Mouse (Mus musculus): ENCODE measurements around the gene Nfib. TPM values are rescaled to one million over a fixed set of nuclear protein-coding genes. Genes with fewer than 3 reads are reported as not detected.
A peak's percentile ranks its signal among the peaks of the same experiment; 100 is the strongest.

The Nfib gene
- polyA plus RNA-seq, 1 experiment, result 7.7 TPM

DNA sequence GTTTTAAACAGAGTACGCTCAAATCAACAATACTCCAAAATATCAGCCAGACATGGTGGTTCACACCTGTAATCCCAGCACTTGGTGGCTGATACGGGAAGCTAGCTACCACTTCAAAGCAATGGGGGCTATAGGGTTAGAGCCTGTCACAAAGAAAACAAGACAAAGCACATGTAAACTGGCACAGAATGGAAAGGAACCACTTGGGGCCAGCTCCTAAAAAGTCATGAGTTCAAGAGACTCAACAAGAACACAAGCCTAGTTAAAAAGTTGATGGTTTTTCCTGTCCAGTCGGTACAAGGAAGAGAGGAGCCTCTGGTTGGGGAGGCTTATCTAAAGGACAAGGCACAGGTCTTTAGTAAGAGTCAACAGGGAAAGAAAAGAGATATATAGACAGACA lies 327.9 kb downstream of the Nfib start:
- TF ChIP-seq E2F4 (IDR thresholded peaks at IDR 0.05; ENCODE audit: insufficient read depth) (no peak), SRF (IDR thresholded peaks at IDR 0.05; ENCODE audit: control insufficient read depth, insufficient read length, low read depth) (no peak), REST (IDR thresholded peaks at IDR 0.05; ENCODE audit: insufficient read depth, insufficient read length) (no peak), TCF3 (IDR thresholded peaks at IDR 0.05; ENCODE audit: insufficient read length, low read depth) (no peak), POLR2A (IDR thresholded peaks at IDR 0.05; ENCODE audit: insufficient read length, low read depth) (no peak), TCF12 (IDR thresholded peaks at IDR 0.05; ENCODE audit: insufficient read depth, poor library complexity, severe bottlenecking) (no peak), CEBPB (IDR thresholded peaks at IDR 0.05; ENCODE audit: insufficient read depth, poor library complexity, severe bottlenecking) (no peak), MYOG (IDR thresholded peaks at IDR 0.05; ENCODE audit: control insufficient read depth in 1 of 3, insufficient read depth in 1 of 3, insufficient read length in 2 of 3, low read depth in 2 of 3) (no peak), MYOD1 (IDR thresholded peaks at IDR 0.05; ENCODE audit: control insufficient read depth in 1 of 3, insufficient read length in 2 of 3, low read depth in 2 of 3) (no peak), POLR2AphosphoS2 (IDR thresholded peaks at IDR 0.05; ENCODE audit: insufficient read length, low read depth) (no peak), USF1 (IDR thresholded peaks at IDR 0.05; ENCODE audit: low read depth) (no peak), MAX (IDR thresholded peaks at IDR 0.05; ENCODE audit: low read depth) (no peak)
- H3K4me3 ChIP-seq, result no peak overlapping the region
- no peaks in the 10 kb centered on the region for H3K36me3 ChIP-seq (ENCODE audit: control insufficient read depth, insufficient read depth)
- H3K27me3 ChIP-seq (ENCODE audit: control insufficient read depth, insufficient read depth, insufficient read length), result no peaks in the 10 kb centered on the region
- no peaks in the 10 kb centered on the region for H3K79me2 ChIP-seq (ENCODE audit: control insufficient read depth, insufficient read depth)
- no peak overlapping the region for H3ac ChIP-seq (ENCODE audit: control insufficient read depth, insufficient read length)
- H3K4me2 ChIP-seq (ENCODE audit: low read depth), result no peak overlapping the region

- TF ChIP-seq TCF12 (IDR thresholded peaks at IDR 0.05; ENCODE audit: insufficient read depth, poor library complexity, severe bottlenecking) (no peak), CEBPB (IDR thresholded peaks at IDR 0.05; ENCODE audit: insufficient read depth, poor library complexity, severe bottlenecking) (no peak), MAX (IDR thresholded peaks at IDR 0.05; ENCODE audit: low read depth) (no peak), POLR2AphosphoS2 (IDR thresholded peaks at IDR 0.05; ENCODE audit: insufficient read length, low read depth) (no peak)
- H3K27me3 ChIP-seq (ENCODE audit: control insufficient read depth, insufficient read depth, insufficient read length), result no peaks in the 10 kb centered on the region
- no peak overlapping the region for H3K4me2 ChIP-seq (ENCODE audit: low read depth)
- H3K79me2 ChIP-seq (ENCODE audit: control insufficient read depth, insufficient read depth), result no peaks in the 10 kb centered on the region
- H3K36me3 ChIP-seq (ENCODE audit: control insufficient read depth, insufficient read depth), result no peaks in the 10 kb centered on the region
- no peak overlapping the region for H3ac ChIP-seq (ENCODE audit: control insufficient read depth, insufficient read length)
- no peak overlapping the region for H3K4me3 ChIP-seq
Observed at GRCm38 (mm10) chr4:82374560-82374959, 331.0 kb downstream of the Nfib start.

DNA sequence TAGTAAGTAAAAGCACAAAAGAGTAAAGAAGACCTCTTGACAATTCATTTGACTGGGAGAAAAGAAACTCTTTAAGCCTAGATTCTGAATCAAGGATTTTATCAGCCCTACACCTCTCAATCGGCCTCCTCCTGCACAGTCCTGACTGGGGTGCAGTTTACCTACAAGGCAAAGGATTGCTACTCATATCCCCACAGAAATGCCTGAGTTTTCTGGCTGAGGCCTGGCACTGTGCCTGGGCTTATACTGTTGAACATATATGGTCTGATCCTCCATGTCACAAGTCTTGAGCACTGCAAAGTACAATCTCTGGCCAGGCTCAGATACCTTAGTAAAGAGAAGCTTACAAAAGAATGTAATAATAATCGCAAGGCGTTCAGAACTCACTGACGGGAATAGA lies 333.3 kb downstream of the Nfib start:
- Histone ChIP-seq H3K79me2 (ENCODE audit: control insufficient read depth, insufficient read depth) (no peaks in the 10 kb centered on the region), H3K4me3 (no peak overlapping the region), H3K27me3 (ENCODE audit: control insufficient read depth, insufficient read depth, insufficient read length) (no peaks in the 10 kb centered on the region), H3K36me3 (ENCODE audit: control insufficient read depth, insufficient read depth) (no peaks in the 10 kb centered on the region), H3ac (ENCODE audit: control insufficient read depth, insufficient read length) (no peak overlapping the region), H3K4me2 (ENCODE audit: low read depth) (no peak overlapping the region)
- TF ChIP-seq MYOG (IDR thresholded peaks at IDR 0.05; ENCODE audit: control insufficient read depth in 1 of 3, insufficient read depth in 1 of 3, insufficient read length in 2 of 3, low read depth in 2 of 3) (no peak), POLR2AphosphoS2 (IDR thresholded peaks at IDR 0.05; ENCODE audit: insufficient read length, low read depth) (no peak)

DNA sequence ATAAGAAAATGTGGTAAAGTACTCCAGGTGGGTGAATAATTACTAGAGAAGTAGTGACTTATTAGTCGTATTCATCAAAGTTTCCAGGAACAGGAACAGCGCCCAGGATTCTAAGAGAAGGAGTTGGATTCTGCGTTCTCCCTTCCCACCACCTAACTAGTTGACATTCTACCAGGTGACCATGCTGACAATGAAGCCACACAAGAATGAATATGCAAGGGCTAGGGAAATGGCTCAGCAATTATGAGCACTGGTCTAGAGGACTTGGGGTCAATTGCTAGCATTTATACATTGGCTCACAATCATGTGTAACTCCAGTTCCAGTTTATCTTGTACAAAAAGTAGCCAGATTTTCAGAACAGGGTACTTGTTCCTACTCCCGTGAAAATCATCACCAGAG lies 334.1 kb downstream of the Nfib start:
- Histone ChIP-seq H3ac (ENCODE audit: control insufficient read depth, insufficient read length) (no peak overlapping the region), H3K4me2 (ENCODE audit: low read depth) (no peak overlapping the region), H3K4me3 (no peak overlapping the region), H3K27me3 (ENCODE audit: control insufficient read depth, insufficient read depth, insufficient read length) (no peaks in the 10 kb centered on the region), H3K79me2 (ENCODE audit: control insufficient read depth, insufficient read depth) (no peaks in the 10 kb centered on the region), H3K36me3 (ENCODE audit: control insufficient read depth, insufficient read depth) (no peaks in the 10 kb centered on the region)
- no peak for TF ChIP-seq USF1 (IDR thresholded peaks at IDR 0.05; ENCODE audit: low read depth)
- TF ChIP-seq MAX (IDR thresholded peaks at IDR 0.05; ENCODE audit: low read depth), result no peak
- TF ChIP-seq CEBPB (IDR thresholded peaks at IDR 0.05; ENCODE audit: insufficient read depth, poor library complexity, severe bottlenecking), result no peak
- TF ChIP-seq MYOD1 (IDR thresholded peaks at IDR 0.05; ENCODE audit: control insufficient read depth in 1 of 3, insufficient read length in 2 of 3, low read depth in 2 of 3), result no peak
- TF ChIP-seq TCF3 (IDR thresholded peaks at IDR 0.05; ENCODE audit: insufficient read length, low read depth), result no peak
- TF ChIP-seq POLR2A (IDR thresholded peaks at IDR 0.05; ENCODE audit: insufficient read length, low read depth), result no peak
- no peak for TF ChIP-seq TCF12 (IDR thresholded peaks at IDR 0.05; ENCODE audit: insufficient read depth, poor library complexity, severe bottlenecking)

DNA sequence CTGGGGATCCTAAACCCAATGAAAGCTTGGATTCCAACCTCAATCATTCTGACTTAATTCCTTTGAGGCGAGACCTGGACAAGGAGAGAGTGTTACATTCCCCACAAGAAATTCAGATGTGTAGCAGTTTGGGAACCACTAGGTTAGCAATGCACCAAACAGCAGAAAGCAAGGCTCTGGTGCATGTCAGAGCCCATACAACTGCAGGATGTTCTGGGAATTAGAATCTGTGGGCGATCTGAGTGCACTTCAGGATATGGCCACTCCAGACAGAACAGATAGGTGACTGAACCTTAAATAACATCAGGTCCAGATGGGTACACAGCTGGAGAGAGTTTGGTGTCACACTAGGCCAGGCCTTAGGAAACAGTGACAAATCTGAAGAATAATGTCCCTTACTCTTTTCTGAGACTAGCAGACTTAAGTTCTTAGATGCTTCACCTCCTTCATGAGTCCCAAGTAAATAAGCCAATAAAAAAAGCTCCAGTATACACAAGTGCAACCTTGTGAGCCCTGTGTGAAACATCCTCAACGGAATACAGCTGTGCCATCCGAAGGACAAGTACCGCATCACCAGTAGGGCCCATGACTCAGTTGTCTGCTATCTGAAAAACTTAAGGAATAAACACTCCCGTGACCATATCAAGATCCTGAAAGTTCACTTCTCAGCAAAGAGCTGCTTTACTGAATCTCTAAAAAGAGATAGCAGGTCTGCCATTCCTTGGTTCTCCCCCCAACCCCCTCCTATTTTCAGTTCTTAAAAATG lies 336.4 kb downstream of the Nfib start:
- H3K36me3 ChIP-seq (ENCODE audit: control insufficient read depth, insufficient read depth), result no peaks in the 10 kb centered on the region
- no peaks in the 10 kb centered on the region for H3K27me3 ChIP-seq (ENCODE audit: control insufficient read depth, insufficient read depth, insufficient read length)
- peak overlapping the region; percentile 2 for H3K4me2 ChIP-seq (ENCODE audit: low read depth)
- no peak overlapping the region for H3ac ChIP-seq (ENCODE audit: control insufficient read depth, insufficient read length)
- H3K4me3 ChIP-seq, result no peak overlapping the region
- peaks cover 6% of the 10 kb centered on the region for H3K79me2 ChIP-seq (ENCODE audit: control insufficient read depth, insufficient read depth)
- TF ChIP-seq MYOD1 (IDR thresholded peaks at IDR 0.05; ENCODE audit: control insufficient read depth in 1 of 3, insufficient read length in 2 of 3, low read depth in 2 of 3) (no peak), MAX (IDR thresholded peaks at IDR 0.05; ENCODE audit: low read depth) (no peak), SRF (IDR thresholded peaks at IDR 0.05; ENCODE audit: control insufficient read depth, insufficient read length, low read depth) (no peak), REST (IDR thresholded peaks at IDR 0.05; ENCODE audit: insufficient read depth, insufficient read length) (no peak), CEBPB (IDR thresholded peaks at IDR 0.05; ENCODE audit: insufficient read depth, poor library complexity, severe bottlenecking) (no peak), POLR2A (IDR thresholded peaks at IDR 0.05; ENCODE audit: insufficient read length, low read depth) (no peak), MYOG (IDR thresholded peaks at IDR 0.05; ENCODE audit: control insufficient read depth in 1 of 3, insufficient read depth in 1 of 3, insufficient read length in 2 of 3, low read depth in 2 of 3) (no peak), TCF3 (IDR thresholded peaks at IDR 0.05; ENCODE audit: insufficient read length, low read depth) (no peak), TCF12 (IDR thresholded peaks at IDR 0.05; ENCODE audit: insufficient read depth, poor library complexity, severe bottlenecking) (no peak), POLR2AphosphoS2 (IDR thresholded peaks at IDR 0.05; ENCODE audit: insufficient read length, low read depth) (no peak), USF1 (IDR thresholded peaks at IDR 0.05; ENCODE audit: low read depth) (no peak), E2F4 (IDR thresholded peaks at IDR 0.05; ENCODE audit: insufficient read depth) (no peak)

Data from myocyte (in vitro differentiated cells).